Mouse (Mus musculus): ENCODE measurements around the gene Nrxn2.

DNA sequence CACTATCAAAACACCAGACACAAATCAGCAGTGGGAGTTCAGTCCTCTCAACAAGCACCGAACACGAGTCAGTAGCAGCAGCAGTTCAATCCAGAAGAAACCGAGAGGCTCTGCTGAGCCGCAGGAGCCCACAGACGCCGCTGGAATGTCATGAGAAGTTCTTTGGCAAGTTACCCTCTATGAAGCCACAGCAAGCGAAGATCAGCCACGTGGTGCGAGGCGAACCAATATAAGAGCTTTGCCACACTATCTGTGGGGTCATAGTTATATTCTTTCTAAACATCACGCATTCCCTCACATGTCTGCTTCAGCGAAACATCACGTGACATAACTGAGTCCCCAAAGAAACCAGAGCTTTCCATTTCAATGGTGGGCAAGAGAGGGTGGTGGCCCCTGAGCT lies 126.2 kb downstream of the Nrxn2 start:
- TF ChIP-seq GATA1 (IDR thresholded peaks at IDR 0.05; ENCODE audit: borderline replicate concordance, low read length) (no peak), CTCF (IDR thresholded peaks at IDR 0.05; ENCODE audit: low read depth, low read length) (no peak), TAL1 (conservative IDR thresholded peaks at IDR 0.05; ENCODE audit: low read depth, low read length) (no peak), GATA2 (IDR thresholded peaks at IDR 0.05; ENCODE audit: borderline replicate concordance, low read depth, low read length) (no peak)

All from G1E (cell line).